Mouse (Mus musculus): ENCODE data around the gene Ddx6.

- peak; percentile 39; the same call in 1 of the 2 replicates for TF ChIP-seq CTCF (conservative IDR thresholded peaks at IDR 0.05; ENCODE audit: insufficient read depth, insufficient read length, low read depth, low read length)
- no peak for TF ChIP-seq POLR2A (IDR thresholded peaks at IDR 0.05; ENCODE audit: low read depth, low read length)
These were observed 40.8 kb downstream of the Ddx6 start for GRCm38 (mm10) chr9:44645481-44645880.
